Mouse (Mus musculus) cortical plate, adult 2 months (tissue): Measurements from ENCODE around the gene Pde6h.

Source experiments
- CTCF ChIP-seq: fragments of 200-500 bp; IDR thresholded peaks from 2 replicates; pipeline ENCODE4 v1.5.1; 2011; ENCODE audit warnings: mild to moderate bottlenecking, control low read depth, low read length; ENCODE audit not compliant: insufficient read depth; ENCODE audit errors: extremely low read depth
- POLR2A ChIP-seq: fragments of 200-500 bp; IDR thresholded peaks from 2 replicates; pipeline ENCODE4 v1.6.1; 2011; ENCODE audit warnings: mild to moderate bottlenecking, low read length, control low read depth; ENCODE audit not compliant: insufficient read depth; ENCODE audit errors: extremely low read depth

DNA sequence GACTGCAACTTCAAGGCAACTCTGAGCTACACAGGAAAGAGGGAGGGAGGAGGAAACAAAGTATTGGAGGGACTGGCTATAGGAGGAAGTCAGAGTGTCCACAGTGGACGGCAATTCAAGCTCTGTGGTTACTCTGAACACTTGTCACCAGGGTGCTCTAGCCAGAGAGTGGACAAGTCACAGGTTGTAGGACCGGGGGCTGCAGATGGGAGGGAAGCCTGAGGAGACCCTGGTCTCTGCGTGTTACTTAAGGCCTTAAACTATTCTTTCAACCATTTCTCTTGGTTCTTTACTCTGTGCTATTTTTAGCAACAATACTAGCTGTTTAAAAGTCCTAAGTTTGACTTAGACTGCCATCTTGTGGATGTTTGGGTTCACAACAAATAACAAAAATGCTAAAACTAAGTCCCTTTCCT, 56.7 kb downstream of the Pde6h start:
- TF ChIP-seq CTCF = peak; percentile 25; the same call in 1 of the 2 replicates
- no peak for TF ChIP-seq POLR2A
